Mouse (Mus musculus) small intestine, adult 2 months (tissue): ENCODE results near the gene Ptpn11. TPM values are rescaled to one million over a fixed set of nuclear protein-coding genes. Genes with fewer than 3 reads are reported as not detected.
A peak's percentile ranks its signal among the peaks of the same experiment; 100 is the strongest.

Source experiments
- H3K27ac ChIP-seq: fragments of 200-500 bp; 2 replicates; pipeline ENCODE4 v1.5.1; 2012; ENCODE audit warnings: low read depth, low read length, control low read depth, inconsistent platforms; ENCODE audit not compliant: insufficient read depth
- H3K27me3 ChIP-seq: fragments of 200-500 bp; 2 replicates; pipeline ENCODE4 v1.6.1; 2012; ENCODE audit warnings: mild to moderate bottlenecking, moderate library complexity, low read length, inconsistent platforms; ENCODE audit not compliant: control insufficient read depth, insufficient read depth
- H3K36me3 ChIP-seq: fragments of 200-500 bp; 2 replicates; pipeline ENCODE4 v1.6.1; 2012; ENCODE audit warnings: mild to moderate bottlenecking, low read length, control low read depth, inconsistent platforms; ENCODE audit not compliant: control insufficient read depth, insufficient read depth
- H3K4me1 ChIP-seq: fragments of 200-500 bp; 2 replicates; pipeline ENCODE4 v1.6.1; 2012; ENCODE audit warnings: low read length, inconsistent platforms, mixed read lengths; ENCODE audit not compliant: control insufficient read depth, insufficient read depth, insufficient read length
- H3K4me3 ChIP-seq: fragments of 200-500 bp; 2 replicates; pipeline ENCODE4 v1.5.1; 2012; ENCODE audit warnings: low read depth, mild to moderate bottlenecking, control low read depth, inconsistent platforms, low read length, moderate library complexity
- CTCF ChIP-seq: fragments of 200-500 bp; IDR thresholded peaks from 2 replicates; pipeline ENCODE4 v1.5.1; 2012; ENCODE audit warnings: low read depth, mild to moderate bottlenecking, control low read depth, inconsistent platforms, low read length, moderate library complexity, mixed read lengths; ENCODE audit not compliant: insufficient replicate concordance, insufficient read length; ENCODE audit errors: extremely low read depth
- POLR2A ChIP-seq: fragments of 200-500 bp; IDR thresholded peaks from 2 replicates; pipeline ENCODE4 v1.6.1; 2012; ENCODE audit warnings: low read depth, mild to moderate bottlenecking, control low read depth, inconsistent platforms, low read length, moderate library complexity
- WGBS: fragments of 180-500 bp; shearing (Covaris S2); methylation state at CpG from one replicate; pipeline ENCODE4 v1.1.7; 2018; 5-methylcytosine and 5-hydroxymethylcytosine counted together
- polyA plus RNA-seq: library from polyadenylated mRNA; depleted of rRNA; stranded (reverse); fragments of >200 nt; gene quantifications from 2 replicates; pipeline ENCODE4 v1.2.3, GENCODE M21; 2012

Ptpn11 gene
- polyA plus RNA-seq, 1 experiment = 14.2 TPM

DNA sequence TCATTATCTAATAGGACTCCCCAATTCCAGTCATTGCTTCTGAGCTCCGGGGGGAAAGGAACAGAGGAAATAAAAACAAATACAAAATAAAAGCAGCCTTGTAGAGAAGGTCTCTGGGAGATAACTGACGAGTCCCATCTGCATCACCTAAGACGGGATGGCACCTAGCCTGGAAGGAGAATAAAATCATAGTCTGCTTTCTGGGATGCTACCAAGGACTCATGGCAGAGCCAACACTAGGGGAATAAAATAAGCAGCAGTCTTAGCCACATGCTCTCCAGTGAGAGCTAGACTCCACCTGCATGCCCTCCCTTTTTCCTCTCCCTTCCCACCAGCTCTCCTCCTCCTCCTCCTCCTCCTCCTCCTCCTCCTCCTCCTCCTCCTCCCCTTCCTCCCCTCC, 74.3 kb downstream of the Ptpn11 start:
- no peak overlapping the region for H3K27ac ChIP-seq
- 0 out of 2 replicates have a peak, but pooled peaks cover 2% of the 10 kb centered on the region for H3K4me1 ChIP-seq
- H3K27me3 ChIP-seq = no peaks in the 10 kb centered on the region
- 73% methylated on average over 3 of the region's 3 CpGs for WGBS
- no peaks in the 10 kb centered on the region for H3K36me3 ChIP-seq
- no peak overlapping the region for H3K4me3 ChIP-seq
- no peak for TF ChIP-seq POLR2A
- no peak for TF ChIP-seq CTCF

DNA sequence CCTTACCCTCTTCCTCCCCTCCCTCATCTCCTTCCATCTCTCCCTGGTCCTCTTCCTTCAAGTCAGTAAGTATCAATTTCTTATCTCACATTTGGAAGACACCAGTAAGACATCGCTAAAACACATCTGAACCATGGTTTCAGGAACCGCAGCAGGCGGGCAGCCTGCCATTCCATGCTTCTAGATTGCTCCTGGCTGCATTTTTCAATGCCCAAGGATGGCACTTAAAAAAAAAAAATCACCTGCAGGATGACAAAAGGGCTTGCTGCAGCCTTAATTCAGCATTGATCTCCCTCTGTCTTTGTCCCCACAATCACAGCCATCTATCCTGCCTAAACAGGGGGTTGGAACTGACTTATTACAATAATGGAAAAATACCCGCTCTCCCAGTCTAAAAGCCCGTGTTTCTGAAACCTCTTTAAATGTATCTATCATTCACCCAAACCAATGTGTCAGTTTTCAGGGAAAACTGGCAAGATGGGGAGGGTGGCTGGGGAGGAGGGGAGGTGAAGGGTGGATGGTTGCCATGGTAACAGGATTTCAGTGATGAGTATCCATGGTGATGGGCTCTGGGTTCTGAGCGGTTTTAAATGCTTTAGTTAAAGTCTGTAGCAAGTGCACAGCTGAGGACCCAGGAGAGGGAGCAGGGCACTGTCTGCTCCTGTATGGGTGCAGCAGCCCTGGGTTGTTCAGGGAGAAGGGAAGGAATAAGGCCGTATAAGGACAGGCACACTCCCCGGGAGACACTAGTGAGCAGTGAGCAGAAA, 75.6 kb downstream of the Ptpn11 start:
- no peak overlapping the region for H3K4me3 ChIP-seq
- 66% methylated on average over 8 of the region's 8 CpGs for WGBS
- no peaks in the 10 kb centered on the region for H3K36me3 ChIP-seq
- no peak overlapping the region for H3K27ac ChIP-seq
- no peak for TF ChIP-seq CTCF
- no peak for TF ChIP-seq POLR2A
- H3K4me1 ChIP-seq = 0 out of 2 replicates have a peak, but pooled peaks cover 2% of the 10 kb centered on the region
- no peaks in the 10 kb centered on the region for H3K27me3 ChIP-seq

GRCm38 (mm10) chr5:121114151-121114550, 77.0 kb downstream of the Ptpn11 start:
- Histone ChIP-seq H3K27ac (peak overlapping the region; percentile 33), H3K4me1 (0 out of 2 replicates have a peak, but pooled peaks cover 2% of the 10 kb centered on the region), H3K27me3 (no peaks in the 10 kb centered on the region), H3K4me3 (no peak overlapping the region), H3K36me3 (no peaks in the 10 kb centered on the region)
- WGBS = 63% methylated on average over 14 of the region's 14 CpGs
- TF ChIP-seq POLR2A (no peak), CTCF (no peak)

GRCm38 (mm10) chr5:121112390-121112789, 78.8 kb downstream of the Ptpn11 start:
- 75% methylated on average over 5 of the region's 5 CpGs for WGBS
- peak overlapping the region; percentile 70 for H3K27ac ChIP-seq
- TF ChIP-seq POLR2A (no peak), CTCF (0 out of 2 replicates have a peak, but pooled peaks have one; percentile 16)
- peaks cover 3% of the 10 kb centered on the region; the same call in 1 of the 2 replicates for H3K4me1 ChIP-seq
- no peaks in the 10 kb centered on the region for H3K36me3 ChIP-seq
- no peaks in the 10 kb centered on the region for H3K27me3 ChIP-seq
- H3K4me3 ChIP-seq = no peak overlapping the region

DNA sequence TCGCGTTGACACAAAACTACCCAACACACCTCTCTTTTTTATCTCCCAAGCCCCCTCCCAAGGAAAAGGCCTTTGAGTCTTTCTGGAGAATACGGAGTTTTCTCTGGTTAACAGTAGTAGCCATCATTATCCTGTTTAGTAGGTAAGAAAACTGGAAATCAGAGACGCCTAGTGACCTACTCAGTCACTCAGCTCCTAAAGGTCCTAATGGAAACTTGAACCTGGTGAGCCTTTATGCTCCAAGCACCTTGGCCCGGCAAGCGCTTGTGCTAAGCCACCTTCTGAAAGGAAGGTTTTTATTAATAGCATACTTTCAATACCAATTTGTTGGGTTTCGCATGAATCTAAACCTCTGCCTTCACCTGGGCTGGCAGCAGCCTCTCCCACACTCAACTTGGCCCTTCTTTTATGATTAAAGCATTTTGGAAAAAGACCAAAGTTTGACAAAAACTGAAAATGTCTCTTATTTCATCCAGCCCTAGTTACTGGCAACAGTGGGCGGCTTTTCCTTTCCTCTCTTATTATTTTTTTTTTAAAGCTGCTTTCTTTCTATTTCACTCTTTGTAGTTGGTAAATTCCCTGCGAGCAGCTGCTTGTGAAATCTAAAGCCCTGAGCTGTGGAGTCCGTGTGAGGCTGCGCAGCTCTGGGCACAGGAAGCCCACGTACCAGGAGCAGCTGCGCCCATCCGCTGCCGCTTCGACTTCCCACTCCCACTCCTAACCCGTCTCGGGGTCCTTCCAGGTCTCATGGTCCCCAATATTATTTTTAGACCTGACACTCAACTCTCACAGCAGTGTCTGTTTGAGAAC, 79.9 kb downstream of the Ptpn11 start:
- Histone ChIP-seq H3K36me3 (no peaks in the 10 kb centered on the region), H3K4me3 (no peak overlapping the region), H3K27ac (peak overlapping the region; percentile 70; the same call in 1 of the 2 replicates), H3K27me3 (no peaks in the 10 kb centered on the region), H3K4me1 (peaks cover 3% of the 10 kb centered on the region; the same call in 1 of the 2 replicates)
- whole genome bisulfite sequencing = 88% methylated on average over 18 of the region's 18 CpGs
- TF ChIP-seq POLR2A (no peak), CTCF (no peak)

DNA sequence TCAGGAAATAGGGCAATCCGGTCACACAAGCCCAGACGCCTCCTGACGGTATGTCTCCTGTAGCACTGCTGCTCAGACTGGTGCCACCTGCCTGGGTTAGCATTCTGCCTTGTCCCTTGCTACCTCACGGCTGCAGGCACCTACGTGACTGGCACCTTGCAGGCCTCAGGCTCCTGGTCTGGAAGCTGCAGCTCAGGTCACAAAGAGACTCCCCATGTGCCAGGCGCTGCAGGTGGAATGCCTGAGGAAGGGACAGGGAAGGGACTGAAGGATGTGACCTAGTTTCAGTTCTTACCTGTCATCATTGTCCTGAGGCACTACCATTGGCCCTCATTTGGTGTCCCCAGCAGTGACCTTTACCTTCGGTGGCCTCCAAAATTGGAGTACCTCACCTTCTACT, 82.0 kb downstream of the Ptpn11 start:
- WGBS = 72% methylated on average over 7 of the region's 7 CpGs
- Histone ChIP-seq H3K4me3 (no peak overlapping the region), H3K4me1 (peaks cover 3% of the 10 kb centered on the region; the same call in 1 of the 2 replicates), H3K27ac (no peak overlapping the region), H3K27me3 (no peaks in the 10 kb centered on the region), H3K36me3 (no peaks in the 10 kb centered on the region)
- TF ChIP-seq POLR2A (no peak), CTCF (no peak)

DNA sequence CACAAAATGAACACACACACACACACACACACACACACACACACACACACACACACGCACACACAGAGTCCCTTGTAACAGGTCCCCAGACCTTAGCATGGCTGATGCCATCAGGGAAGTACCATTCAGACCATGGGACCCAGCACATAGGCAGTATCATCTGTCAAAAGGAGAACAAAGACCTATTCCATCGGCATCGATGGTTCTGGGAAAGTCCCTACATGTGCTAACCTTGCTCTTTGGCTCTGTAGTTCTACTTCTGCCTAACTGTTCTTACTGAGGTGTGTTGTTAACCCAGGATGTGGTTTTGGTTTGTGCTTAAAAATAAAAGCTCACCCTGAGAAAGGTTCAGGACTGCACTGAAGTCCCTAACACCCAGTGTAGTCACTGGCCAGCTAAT, 84.3 kb downstream of the Ptpn11 start:
- Histone ChIP-seq H3K36me3 (no peaks in the 10 kb centered on the region), H3K4me1 (peaks cover 2% of the 10 kb centered on the region; the same call in 1 of the 2 replicates), H3K4me3 (no peak overlapping the region), H3K27ac (peak overlapping the region; percentile 72), H3K27me3 (no peaks in the 10 kb centered on the region)
- 71% methylated on average over 3 of the region's 3 CpGs for WGBS
- TF ChIP-seq CTCF (no peak), POLR2A (no peak)
